Comparison of ENCODE assay signal across 19 mouse cellular contexts in the genomic region with DNA sequence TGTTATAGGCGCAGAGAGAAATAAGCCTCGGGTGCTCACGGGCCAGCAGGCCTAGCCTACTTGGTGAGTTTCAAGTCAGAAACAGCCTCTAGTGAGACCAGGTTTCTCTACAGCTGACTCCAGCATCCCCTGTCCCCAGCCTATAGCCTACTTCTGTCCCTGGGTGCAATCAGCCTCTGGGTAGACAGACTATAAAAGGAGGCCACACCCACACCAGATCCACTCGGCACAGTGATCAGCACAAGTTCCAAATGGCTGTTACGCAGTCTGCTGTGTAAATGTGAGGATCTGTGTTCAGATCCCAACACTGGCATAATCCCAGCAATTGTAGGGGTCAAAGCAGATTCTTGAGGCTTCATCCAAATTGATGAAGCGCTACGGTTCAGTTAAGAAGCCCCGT. TPM values are rescaled to one million over a fixed set of nuclear protein-coding genes. Genes with fewer than 3 reads are reported as not detected.
DNase-seq lines count a peak whose midpoint lies in the region; ATAC-seq and TF ChIP-seq lines count a peak whose summit lies in the region.
"Had no signal": no experiment of that assay in that cellular context is flagged by ENCODE, and none has a peak within 500 bp of the region (broad histone marks: within the 10 kb centered on the region; RNA-seq: fewer than 3 reads in every experiment).

No protein-coding gene starts in this region.

- H3K27me3 ChIP-seq in lung, embryonic 16.5 days (ENCODE audit: control insufficient read depth, insufficient read depth, low read depth, low read length) = no peaks in the 10 kb centered on the region
- H3K27me3 ChIP-seq in intestine, embryonic 15.5 days (replicated peaks) = no peaks in the 10 kb centered on the region
- no peaks in the 10 kb centered on the region for H3K27me3 ChIP-seq in liver, postnatal 0 days (ENCODE audit: insufficient read depth, low read length)
- H3K27me3 ChIP-seq in midbrain, postnatal 0 days (ENCODE audit: insufficient read depth, low read length) = no peaks in the 10 kb centered on the region
- H3K27me3 ChIP-seq: Patski had no signal

- intact Hi-C loops in heart, postnatal 14 days (cut with DNase I) = no loop called here

- no peak for TF ChIP-seq EP300 in liver, postnatal 0 days (IDR thresholded peaks at IDR 0.05; ENCODE audit: low read depth)

- no peak for TF ChIP-seq CTCF in liver, postnatal 0 days (IDR thresholded peaks at IDR 0.05; ENCODE audit: low read depth)
- TF ChIP-seq CTCF in midbrain, postnatal 0 days (IDR thresholded peaks at IDR 0.05) = no peak

- no peak overlapping the region for H3K4me2 ChIP-seq in lung, embryonic 16.5 days (ENCODE audit: low read depth, low read length)
- H3K4me2 ChIP-seq in intestine, embryonic 15.5 days (replicated peaks) = no peak overlapping the region
- peak overlapping the region; percentile 64 for H3K4me2 ChIP-seq in liver, postnatal 0 days (ENCODE audit: low read depth, low read length)
- no peak overlapping the region for H3K4me2 ChIP-seq in midbrain, postnatal 0 days (ENCODE audit: low read depth, low read length, poor library complexity, severe bottlenecking)

- ATAC-seq in lung, embryonic 16.5 days (ENCODE audit: low read depth) = no peak
- ATAC-seq in intestine, embryonic 15.5 days = peak; percentile 37; the same call in 1 of the 2 replicates
- 0 out of 2 replicates have a peak, but pooled peaks have one; percentile 9 for ATAC-seq in liver, postnatal 0 days
- no peak for ATAC-seq in midbrain, postnatal 0 days (ENCODE audit: low FRiP score)
- ATAC-seq: Patski had no signal

- peak overlapping the region; percentile 60 for H3K27ac ChIP-seq in lung, embryonic 16.5 days (ENCODE audit: low read length)
- H3K27ac ChIP-seq in intestine, embryonic 15.5 days = no peak overlapping the region; the same call in 1 of the 2 replicates
- peak overlapping the region; percentile 99 for H3K27ac ChIP-seq in liver, postnatal 0 days (ENCODE audit: low read depth)
- H3K27ac ChIP-seq in midbrain, postnatal 0 days (ENCODE audit: low read depth, low read length) = no peak overlapping the region

- H3K36me3 ChIP-seq in lung, embryonic 16.5 days (ENCODE audit: control insufficient read depth, insufficient read depth, low read length) = peaks cover 15% of the 10 kb centered on the region
- peaks cover 17% of the 10 kb centered on the region for H3K36me3 ChIP-seq in intestine, embryonic 15.5 days
- H3K36me3 ChIP-seq in liver, postnatal 0 days (replicated peaks; ENCODE audit: insufficient read depth, low read length) = peaks cover 47% of the 10 kb centered on the region
- H3K36me3 ChIP-seq in midbrain, postnatal 0 days (ENCODE audit: insufficient read depth, low read length) = peaks cover 12% of the 10 kb centered on the region

- DNase-seq in heart, adult 11 months = peak; percentile 84
- DNase-seq in heart, postnatal 14 days = no peak
- no peak for DNase-seq in lung, postnatal 4 days
- peak; percentile 36 for DNase-seq in liver, postnatal 0 days
- DNase-seq in T-cell, adult 2 months (ENCODE audit: low spot score) = no peak
- DNase-seq in midbrain, postnatal 0 days (ENCODE audit: low spot score) = no peak
- DNase-seq: cerebellum, adult 18-20 months; forebrain, postnatal 0 days had no signal

- WGBS in lung, embryonic 16.5 days = 69% methylated on average over 8 of the region's 8 CpGs
- WGBS in intestine, embryonic 15.5 days = 72% methylated on average over 8 of the region's 8 CpGs
- WGBS in liver, postnatal 0 days (ENCODE audit: insufficient replicate concordance) = 70% methylated on average over 8 of the region's 8 CpGs
- 81% methylated on average over 8 of the region's 8 CpGs for WGBS in midbrain, postnatal 0 days

- H3K4me1 ChIP-seq in lung, embryonic 16.5 days (replicated peaks; ENCODE audit: control insufficient read depth, insufficient read depth, low read length) = peaks cover 17% of the 10 kb centered on the region
- H3K4me1 ChIP-seq in intestine, embryonic 15.5 days (replicated peaks) = peaks cover 26% of the 10 kb centered on the region
- H3K4me1 ChIP-seq in liver, postnatal 0 days (ENCODE audit: insufficient read depth) = peaks cover 37% of the 10 kb centered on the region
- H3K4me1 ChIP-seq in midbrain, postnatal 0 days (ENCODE audit: insufficient read depth, low read length) = peaks cover 5% of the 10 kb centered on the region; the same call in 1 of the 2 replicates

- no peak overlapping the region for H3K9ac ChIP-seq in lung, embryonic 16.5 days (ENCODE audit: low read length)
- H3K9ac ChIP-seq in intestine, embryonic 15.5 days = no peak overlapping the region
- 0 out of 2 replicates have a peak overlapping the region, but pooled peaks have one; percentile 64 for H3K9ac ChIP-seq in liver, postnatal 0 days (replicated peaks)
- H3K9ac ChIP-seq in midbrain, postnatal 0 days (replicated peaks; ENCODE audit: low read length, poor library complexity, severe bottlenecking) = no peak overlapping the region
- H3K9ac ChIP-seq: forebrain, postnatal 0 days had no signal

- H3K4me3 ChIP-seq in lung, embryonic 16.5 days (ENCODE audit: low read length) = no peak overlapping the region
- no peak overlapping the region for H3K4me3 ChIP-seq in intestine, embryonic 15.5 days (replicated peaks)
- H3K4me3 ChIP-seq in liver, postnatal 0 days (ENCODE audit: low read depth, low read length) = no peak overlapping the region
- H3K4me3 ChIP-seq in midbrain, postnatal 0 days (ENCODE audit: low read depth, low read length) = no peak overlapping the region

- no peaks in the 10 kb centered on the region for H3K9me3 ChIP-seq in lung, embryonic 16.5 days (ENCODE audit: control insufficient read depth, low read length)
- no peaks in the 10 kb centered on the region for H3K9me3 ChIP-seq in intestine, embryonic 15.5 days
- H3K9me3 ChIP-seq in liver, postnatal 0 days (ENCODE audit: low read length) = no peaks in the 10 kb centered on the region
- no peaks in the 10 kb centered on the region for H3K9me3 ChIP-seq in midbrain, postnatal 0 days (ENCODE audit: low read length)
- H3K9me3 ChIP-seq: midbrain, embryonic 10.5 days had no signal

RNA-seq across cellular contexts. Expression of a gene that starts 11.9 kb away (rescaled TPM):
- total RNA-seq in heart, postnatal 14 days (2021) = 10 to 100 TPM; 23.4 to 26.9 TPM
- 15.3 and 16.3 TPM in 2 replicates for polyA plus RNA-seq in lung, embryonic 16.5 days (2015; fragmentation: Nextera tagmentation; extraction: Ambion mirVana)
- 17.6 and 20.7 TPM in 2 replicates for polyA plus RNA-seq in intestine, embryonic 15.5 days (2015; fragmentation: Nextera tagmentation; extraction: Ambion mirVana)
- polyA plus RNA-seq in liver, postnatal 0 days (2015; fragmentation: Nextera tagmentation; extraction: Ambion mirVana) = 15.7 and 19.1 TPM in 2 replicates
- 15.2 and 17.8 TPM in 2 replicates for total RNA-seq in midbrain, postnatal 0 days (2014; rRNA removed)
- 8.7 and 9.3 TPM in 2 replicates for polyA plus RNA-seq in midbrain, postnatal 0 days (2015; fragmentation: Nextera tagmentation; extraction: Ambion mirVana)

RNA-seq across cellular contexts. Expression of a gene that starts 16.6 kb away (rescaled TPM):
- under 1 TPM in 1 of 2 experiments, not detected in 1; 0.65 TPM for total RNA-seq in heart, postnatal 14 days (2021)
- 13.9 and 14.6 TPM in 2 replicates for polyA plus RNA-seq in lung, embryonic 16.5 days (2015; fragmentation: Nextera tagmentation; extraction: Ambion mirVana)
- polyA plus RNA-seq in intestine, embryonic 15.5 days (2015; fragmentation: Nextera tagmentation; extraction: Ambion mirVana) = 57.7 and 68.4 TPM in 2 replicates
- 3.0 and 3.2 TPM in 2 replicates for polyA plus RNA-seq in liver, postnatal 0 days (2015; fragmentation: Nextera tagmentation; extraction: Ambion mirVana)
- total RNA-seq in midbrain, postnatal 0 days (2014; rRNA removed) = 0.05 TPM in 1 of 2 replicates, not detected in the other
- 0.16 and 0.29 TPM in 2 replicates for polyA plus RNA-seq in midbrain, postnatal 0 days (2015; fragmentation: Nextera tagmentation; extraction: Ambion mirVana)
- total RNA-seq: adrenal gland, postnatal 25 days; granulocyte monocyte progenitor cell, adult 5-6 weeks had no signal
- polyA plus RNA-seq: Patski had no signal

RNA-seq across cellular contexts. Expression of a gene that starts 23.0 kb away (rescaled TPM):
- total RNA-seq in heart, postnatal 14 days (2021) = not detected
- not detected in 2 replicates for polyA plus RNA-seq in lung, embryonic 16.5 days (2015; fragmentation: Nextera tagmentation; extraction: Ambion mirVana)
- 0.29 TPM in 1 of 2 replicates, not detected in the other for polyA plus RNA-seq in intestine, embryonic 15.5 days (2015; fragmentation: Nextera tagmentation; extraction: Ambion mirVana)
- polyA plus RNA-seq in liver, postnatal 0 days (2015; fragmentation: Nextera tagmentation; extraction: Ambion mirVana) = not detected in 2 replicates
- 1.3 TPM in 1 of 2 replicates, not detected in the other for total RNA-seq in midbrain, postnatal 0 days (2014; rRNA removed)
- polyA plus RNA-seq in midbrain, postnatal 0 days (2015; fragmentation: Nextera tagmentation; extraction: Ambion mirVana) = not detected in 2 replicates
- total RNA-seq: adrenal gland, postnatal 25 days; forebrain, postnatal 0 days; granulocyte monocyte progenitor cell, adult 5-6 weeks; layer of hippocampus, postnatal 14 days; liver, adult 2 months had no signal
- polyA plus RNA-seq: forebrain, postnatal 0 days; intestine, embryonic 14.5 days; liver, adult 2 months; midbrain, embryonic 10.5 days; neural tube, embryonic 14.5 days; Patski; thymus, postnatal 0 days had no signal

RNA-seq across cellular contexts. Expression of a gene that starts 23.5 kb away (rescaled TPM):
- 10 to 100 TPM in 1 of 2 experiments, 1 to 10 TPM in 1; 9.9 to 10.8 TPM for total RNA-seq in heart, postnatal 14 days (2021)
- 69.5 and 75.9 TPM in 2 replicates for polyA plus RNA-seq in lung, embryonic 16.5 days (2015; fragmentation: Nextera tagmentation; extraction: Ambion mirVana)
- polyA plus RNA-seq in intestine, embryonic 15.5 days (2015; fragmentation: Nextera tagmentation; extraction: Ambion mirVana) = 80.0 and 80.2 TPM in 2 replicates
- polyA plus RNA-seq in liver, postnatal 0 days (2015; fragmentation: Nextera tagmentation; extraction: Ambion mirVana) = 28.8 and 29.1 TPM in 2 replicates
- total RNA-seq in midbrain, postnatal 0 days (2014; rRNA removed) = 20.4 and 28.7 TPM in 2 replicates
- polyA plus RNA-seq in midbrain, postnatal 0 days (2015; fragmentation: Nextera tagmentation; extraction: Ambion mirVana) = 61.0 and 65.9 TPM in 2 replicates

RNA-seq across cellular contexts. Expression of a gene that starts 27.7 kb away (rescaled TPM):
- total RNA-seq in heart, postnatal 14 days (2021) = 10 to 100 TPM; 41.8 to 43.8 TPM
- 21.9 and 24.6 TPM in 2 replicates for polyA plus RNA-seq in lung, embryonic 16.5 days (2015; fragmentation: Nextera tagmentation; extraction: Ambion mirVana)
- 22.2 and 25.4 TPM in 2 replicates for polyA plus RNA-seq in intestine, embryonic 15.5 days (2015; fragmentation: Nextera tagmentation; extraction: Ambion mirVana)
- polyA plus RNA-seq in liver, postnatal 0 days (2015; fragmentation: Nextera tagmentation; extraction: Ambion mirVana) = 5.6 and 6.4 TPM in 2 replicates
- total RNA-seq in midbrain, postnatal 0 days (2014; rRNA removed) = 129 and 130 TPM in 2 replicates
- polyA plus RNA-seq in midbrain, postnatal 0 days (2015; fragmentation: Nextera tagmentation; extraction: Ambion mirVana) = 27.1 and 29.1 TPM in 2 replicates

Comparison
In these comparisons a context has a peak if more than half of its experiments do, and no peak if none do; other contexts are left out.
1. DNase-seq: peak in heart, adult 11 months (single experiment) and liver, postnatal 0 days (single experiment); none in heart, postnatal 14 days (0 of 2), lung, postnatal 4 days (0 of 2), T-cell, adult 2 months (single experiment) and midbrain, postnatal 0 days (single experiment).
2. ATAC-seq: peak in intestine, embryonic 15.5 days (single experiment) and liver, postnatal 0 days (single experiment); none in lung, embryonic 16.5 days (single experiment) and midbrain, postnatal 0 days (single experiment).
3. H3K27ac ChIP-seq: peak in lung, embryonic 16.5 days (single experiment) and liver, postnatal 0 days (single experiment); none in intestine, embryonic 15.5 days (single experiment) and midbrain, postnatal 0 days (single experiment).